Mouse (Mus musculus) kidney, adult 9 months (tissue): ENCODE data around the gene Hspa1b.
"Not testable (repeated sequence)": the region's sequence is repeated elsewhere in the genome, so short reads cannot be mapped to it uniquely, and the experiment has no call there.

Experiments used
- DNase-seq: peaks from one replicate; pipeline ENCODE4 v3.0.0; 2022

Gene Hspa1b

DNA sequence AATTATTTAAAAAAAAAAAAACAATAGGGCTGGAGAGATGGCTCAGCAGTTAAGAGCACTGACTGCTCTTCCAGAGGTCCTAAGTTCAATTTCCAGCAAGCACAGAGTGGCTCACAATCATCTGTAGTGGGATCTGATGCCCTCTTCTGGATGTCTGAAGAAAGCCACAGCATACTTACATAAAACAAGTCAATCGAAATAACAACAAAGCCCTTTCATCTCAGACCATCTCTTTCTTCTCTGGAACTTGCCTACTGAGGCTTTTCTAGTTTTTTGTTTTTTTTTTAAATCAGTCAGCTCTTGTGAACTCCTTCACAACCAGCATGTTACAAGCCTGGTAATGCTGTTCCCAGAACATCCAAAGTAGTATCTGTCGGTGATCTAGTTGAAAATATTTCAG, 21.6 kb upstream of the Hspa1b start:
- peak; percentile 86 for DNase-seq

DNA sequence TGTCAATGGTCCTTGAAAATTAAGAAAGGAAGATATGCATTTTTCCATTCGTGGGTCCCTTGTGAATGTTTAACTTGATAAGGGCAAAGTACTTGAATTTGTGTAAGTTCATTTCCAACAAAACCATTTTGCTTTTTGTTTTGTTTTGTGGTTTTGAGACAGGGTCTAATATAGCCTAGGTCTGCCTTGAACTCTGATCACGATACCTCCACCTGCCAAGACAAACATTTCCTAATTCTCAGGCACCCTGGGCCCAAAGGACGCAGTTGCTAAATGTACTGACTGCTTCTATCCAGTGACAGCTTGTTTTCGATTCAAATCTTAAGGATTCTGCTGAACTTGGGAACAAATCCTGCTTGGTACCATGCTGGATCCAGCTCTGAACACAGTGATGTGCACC, 20.6 kb upstream of the Hspa1b start:
- no peak for DNase-seq

- no peak for DNase-seq
Observed at GRCm38 (mm10) chr17:34978239-34978638, 19.2 kb upstream of the Hspa1b start.

DNA sequence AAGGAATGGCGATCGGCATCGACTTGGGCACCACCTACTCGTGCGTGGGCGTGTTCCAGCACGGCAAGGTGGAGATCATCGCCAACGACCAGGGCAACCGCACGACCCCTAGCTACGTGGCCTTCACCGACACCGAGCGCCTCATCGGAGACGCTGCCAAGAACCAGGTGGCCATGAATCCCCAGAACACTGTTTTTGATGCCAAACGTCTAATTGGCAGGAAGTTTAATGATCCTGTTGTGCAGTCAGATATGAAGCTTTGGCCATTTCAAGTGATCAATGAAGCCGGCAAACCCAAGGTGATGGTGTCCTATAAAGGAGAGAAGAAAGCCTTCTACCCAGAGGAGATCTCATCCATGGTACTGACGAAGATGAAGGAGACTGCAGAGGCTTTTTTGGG, 18.0 kb upstream of the Hspa1b start:
- no peak for DNase-seq

- no peak for DNase-seq
Observed at GRCm38 (mm10) chr17:34975581-34976492, 16.8 kb upstream of the Hspa1b start.

DNA sequence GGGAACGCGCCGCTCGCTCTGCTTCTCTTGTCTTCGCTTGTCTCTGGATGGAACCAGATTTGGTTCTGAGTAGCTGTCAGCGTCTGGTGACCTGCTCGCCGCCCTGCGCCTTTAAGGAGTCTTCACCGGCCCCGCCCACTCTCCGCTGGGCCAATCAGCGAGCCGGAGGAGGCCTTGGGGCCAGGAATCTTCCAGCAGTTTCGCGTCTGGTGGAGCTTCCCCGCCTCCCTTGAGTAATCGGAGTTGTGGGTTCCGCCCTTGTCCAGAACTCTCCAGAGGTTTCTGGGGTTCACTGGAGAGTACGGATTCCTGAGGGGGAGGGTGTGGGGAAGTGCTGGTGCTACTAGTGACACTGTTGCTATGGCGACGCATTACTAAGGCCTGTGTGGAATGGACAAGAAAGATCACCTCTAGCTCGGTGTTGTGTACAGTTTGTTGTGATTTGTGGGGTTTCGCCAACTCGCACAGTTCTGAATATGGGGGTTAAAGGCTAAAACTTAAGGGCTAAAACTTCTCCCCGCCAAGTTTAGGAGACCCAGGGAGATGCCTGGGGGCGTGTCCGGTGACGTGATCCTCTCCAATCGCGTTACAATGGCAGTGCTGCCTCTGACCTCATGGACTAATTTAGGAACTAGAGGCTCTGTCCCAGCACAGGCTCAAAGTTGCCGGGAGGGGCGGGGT, 13.2 kb upstream of the Hspa1b start, which contains the start of the genes Hspa1a and Hspa1l:
TSS of gene Hspa1a (minus strand) at position 88 of the 681 bp plus-strand sequence.
TSS of gene Hspa1l (plus strand) at position 635 of the 681 bp plus-strand sequence.
- DNase-seq: peak; percentile 95

DNA sequence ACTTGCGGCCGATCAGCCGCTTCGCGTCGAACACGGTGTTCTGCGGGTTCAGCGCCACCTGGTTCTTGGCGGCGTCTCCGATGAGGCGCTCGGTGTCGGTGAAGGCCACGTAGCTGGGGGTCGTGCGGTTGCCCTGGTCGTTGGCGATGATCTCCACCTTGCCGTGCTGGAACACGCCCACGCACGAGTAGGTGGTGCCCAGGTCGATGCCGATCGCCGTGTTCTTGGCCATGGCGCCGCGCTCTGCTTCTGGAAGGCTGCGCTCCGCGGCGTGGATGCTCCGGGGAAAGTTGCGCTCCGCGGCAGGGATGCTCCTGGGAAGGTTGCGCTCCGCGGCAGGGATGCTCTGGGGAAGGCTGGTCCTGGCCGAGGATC, 12.6 kb upstream of the Hspa1b start:
- DNase-seq: not testable (repeated sequence)

GRCm38 (mm10) chr17:34970850-34971249, 11.8 kb upstream of the Hspa1b start:
- DNase-seq: peak; percentile 3

DNA sequence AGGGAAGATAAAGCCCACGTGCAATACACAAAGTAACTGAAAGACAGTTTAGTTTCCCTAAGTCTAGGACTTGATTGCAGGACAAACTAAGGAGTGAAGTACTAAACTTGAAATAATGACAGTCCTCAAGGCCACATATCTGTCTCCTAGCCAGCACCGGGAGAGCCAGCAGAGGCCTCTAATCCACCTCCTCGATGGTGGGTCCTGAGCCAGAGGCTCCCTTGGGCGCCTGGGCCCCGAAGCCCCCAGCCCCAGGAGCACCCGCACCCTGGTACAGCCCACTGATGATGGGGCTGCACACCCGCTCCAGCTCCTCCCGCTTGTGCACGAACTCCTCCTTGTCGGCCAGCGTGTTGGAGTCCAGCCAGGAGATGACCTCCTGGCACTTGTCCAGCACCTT, 10.8 kb upstream of the Hspa1b start, which contains the start of gene Gm20481:
TSS of gene Gm20481 (plus strand) at position 91 of the 400 bp plus-strand sequence.
- DNase-seq: not testable (repeated sequence)

DNA sequence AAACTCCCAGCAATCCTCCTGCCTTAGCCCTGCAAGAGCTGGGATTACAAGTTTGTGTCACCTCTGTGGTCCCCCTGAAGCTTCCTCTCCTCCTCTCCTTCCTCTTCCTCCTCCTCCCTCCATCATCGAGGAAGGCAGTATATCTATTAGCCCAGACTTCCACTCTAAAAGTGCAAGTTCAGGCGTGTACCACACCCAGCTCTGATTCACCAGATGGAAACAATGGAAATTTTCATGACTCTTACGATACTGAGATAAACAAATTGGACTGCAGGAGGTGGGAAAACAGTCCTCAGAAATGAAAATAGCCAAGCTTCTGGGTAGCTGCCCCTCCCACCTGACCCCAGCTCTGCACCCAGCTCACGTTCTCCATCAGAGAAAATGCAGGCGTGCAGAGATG, 6.6 kb upstream of the Hspa1b start:
- DNase-seq: no peak

- DNase-seq: peak; percentile 69
Observed at GRCm38 (mm10) chr17:34964640-34965049, 5.6 kb upstream of the Hspa1b start.

GRCm38 (mm10) chr17:34962841-34963240, 3.8 kb upstream of the Hspa1b start:
- DNase-seq: no peak

DNA sequence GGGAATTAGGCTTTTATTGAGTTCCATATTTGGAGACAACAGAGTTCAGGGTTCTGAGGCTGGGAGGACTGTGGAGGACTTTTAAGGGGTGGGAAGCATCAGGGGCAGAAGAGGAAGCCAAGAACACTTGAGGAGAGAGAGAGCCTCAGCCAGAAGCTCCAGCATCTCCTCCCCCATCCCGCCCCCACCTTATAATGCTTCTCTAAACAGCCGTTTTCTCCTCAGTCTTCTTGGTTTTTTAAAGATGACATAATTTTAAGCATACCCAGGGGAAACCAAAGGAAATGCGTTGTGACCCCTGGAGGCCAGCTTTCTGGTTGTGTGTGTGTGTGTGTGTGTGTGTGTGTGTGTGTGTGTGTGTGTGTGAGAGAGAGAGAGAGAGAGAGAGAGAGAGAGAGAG, 3.1 kb upstream of the Hspa1b start:
- DNase-seq: no peak

- no peak for DNase-seq
Observed at GRCm38 (mm10) chr17:34960702-34961493, 1.9 kb upstream of the Hspa1b start.

- peak; percentile 67 for DNase-seq
Observed at GRCm38 (mm10) chr17:34959881-34960515, 960 bp upstream of the Hspa1b start.

DNA sequence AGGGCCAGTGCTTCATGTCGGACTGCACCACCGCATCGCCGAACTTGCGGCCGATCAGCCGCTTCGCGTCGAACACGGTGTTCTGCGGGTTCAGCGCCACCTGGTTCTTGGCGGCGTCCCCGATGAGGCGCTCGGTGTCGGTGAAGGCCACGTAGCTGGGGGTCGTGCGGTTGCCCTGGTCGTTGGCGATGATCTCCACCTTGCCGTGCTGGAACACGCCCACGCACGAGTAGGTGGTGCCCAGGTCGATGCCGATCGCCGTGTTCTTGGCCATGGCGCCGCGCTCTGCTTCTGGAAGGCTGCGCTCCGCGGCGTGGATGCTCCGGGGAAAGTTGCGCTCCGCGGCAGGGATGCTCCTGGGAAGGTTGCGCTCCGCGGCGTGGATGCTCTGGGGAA, 306 bp downstream of the Hspa1b start:
- DNase-seq: not testable (repeated sequence)

DNA sequence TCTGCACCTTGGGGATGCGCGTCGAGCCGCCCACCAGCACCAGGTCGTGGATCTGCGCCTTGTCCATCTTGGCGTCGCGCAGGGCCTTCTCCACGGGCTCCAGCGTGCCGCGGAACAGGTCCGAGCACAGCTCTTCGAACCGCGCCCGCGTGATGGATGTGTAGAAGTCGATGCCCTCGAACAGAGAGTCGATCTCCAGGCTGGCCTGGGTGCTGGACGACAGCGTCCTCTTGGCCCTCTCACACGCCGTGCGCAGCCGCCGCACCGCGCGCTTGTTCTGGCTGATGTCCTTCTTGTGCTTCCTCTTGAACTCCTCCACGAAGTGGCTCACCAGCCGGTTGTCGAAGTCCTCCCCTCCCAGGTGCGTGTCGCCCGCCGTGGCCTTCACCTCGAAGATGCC, 1.1 kb downstream of the Hspa1b start:
- DNase-seq: not testable (repeated sequence)

DNA sequence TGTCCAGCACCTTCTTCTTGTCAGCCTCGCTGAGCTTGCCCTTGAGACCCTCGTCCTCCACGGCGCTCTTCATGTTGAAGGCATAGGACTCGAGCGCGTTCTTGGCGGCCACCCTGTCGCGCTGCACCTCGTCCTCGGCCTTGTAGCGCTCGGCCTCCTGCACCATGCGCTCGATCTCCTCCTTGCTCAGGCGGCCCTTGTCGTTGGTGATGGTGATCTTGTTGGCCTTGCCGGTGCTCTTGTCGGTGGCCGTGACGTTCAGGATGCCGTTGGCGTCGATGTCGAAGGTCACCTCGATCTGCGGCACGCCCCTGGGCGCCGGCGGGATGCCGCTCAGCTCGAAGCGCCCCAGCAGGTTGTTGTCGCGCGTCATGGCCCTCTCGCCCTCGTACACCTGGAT, 1.7 kb downstream of the Hspa1b start:
- not testable (repeated sequence) for DNase-seq

GRCm38 (mm10) chr17:34956340-34956739, 2.7 kb downstream of the Hspa1b start:
- DNase-seq: no peak

- DNase-seq: no peak
Observed at GRCm38 (mm10) chr17:34955884-34956283, 3.2 kb downstream of the Hspa1b start.

- no peak for DNase-seq
Observed at GRCm38 (mm10) chr17:34954831-34955230, 4.2 kb downstream of the Hspa1b start.

DNA sequence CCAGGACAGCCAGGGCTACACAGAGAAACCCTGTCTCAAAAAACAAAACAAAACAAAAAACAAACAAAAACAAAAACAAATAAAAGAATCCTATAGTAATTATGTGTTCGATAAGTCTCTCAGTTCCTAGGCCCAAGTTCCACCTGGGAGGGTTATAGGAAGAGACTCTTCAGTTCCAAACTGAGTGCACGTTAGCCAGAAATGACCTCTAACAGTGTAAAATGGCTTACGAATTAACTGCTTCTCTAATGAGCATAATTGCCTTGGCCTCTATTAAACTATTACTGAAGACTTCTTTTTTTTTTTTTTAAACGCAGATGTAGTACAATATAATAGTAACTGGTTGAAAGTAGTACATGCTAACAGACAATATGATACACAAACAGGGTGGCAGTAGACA, 5.1 kb downstream of the Hspa1b start:
- DNase-seq: peak; percentile 82

- DNase-seq: no peak
Observed at GRCm38 (mm10) chr17:34953258-34953657, 5.8 kb downstream of the Hspa1b start.
